Mouse (Mus musculus) MEL (cell line): ENCODE results near the gene Zfp808. TPM values are rescaled to one million over a fixed set of nuclear protein-coding genes. Genes with fewer than 3 reads are reported as not detected.
"Not testable (repeated sequence)": the region's sequence is repeated elsewhere in the genome, so short reads cannot be mapped to it uniquely, and the experiment has no call there.

ENCODE experiments used
- DNase-seq: peaks from one replicate; pipeline ENCODE4 v3.0.0; 2011; ENCODE audit warnings: low read depth, low spot score
- H3K27ac ChIP-seq: 2 replicates; pipeline ENCODE4 v1.5.1; 2012; ENCODE audit warnings: low read depth, mild to moderate bottlenecking, control low read depth, low read length, moderate library complexity; ENCODE audit not compliant: control insufficient read depth
- H3K27me3 ChIP-seq, 2 experiments: fragments of 150-350 bp in 1 of 2; sonication (generic) in 1 of 2; 2 replicates each; pipeline ENCODE4 v1.6.1; 2012; ENCODE audit warnings: low read length in 2 of 2, mild to moderate bottlenecking in 2 of 2, improper control_type of control experiment in 1 of 2, moderate library complexity in 1 of 2; ENCODE audit not compliant: insufficient read depth in 2 of 2, control insufficient read depth in 1 of 2
- H3K36me3 ChIP-seq, 2 experiments: 2 replicates each; pipeline ENCODE4 v1.6.1; 2012 to 2014; ENCODE audit warnings: low read length in 2 of 2, improper control_type of control experiment in 1 of 2, inconsistent platforms in 1 of 2, mild to moderate bottlenecking in 1 of 2; ENCODE audit not compliant: insufficient read depth in 2 of 2, control insufficient read depth in 1 of 2
- H3K4me1 ChIP-seq, 2 experiments: fragments of 150-350 bp in 1 of 2; sonication (generic) in 1 of 2; 2 replicates each; pipeline ENCODE4 v1.6.1; 2012; ENCODE audit warnings: low read length in 2 of 2, improper control_type of control experiment in 1 of 2, mild to moderate bottlenecking in 1 of 2; ENCODE audit not compliant: insufficient read depth in 2 of 2, control insufficient read depth in 1 of 2
- H3K4me3 ChIP-seq, 2 experiments: fragments of 150-350 bp in 1 of 2; sonication (generic) in 1 of 2; 2 replicates each; pipeline ENCODE4 v1.5.1; 2012; ENCODE audit warnings: low read depth in 2 of 2, low read length in 2 of 2, mild to moderate bottlenecking in 2 of 2, moderate library complexity in 2 of 2, control low read depth in 1 of 2, improper control_type of control experiment in 1 of 2; ENCODE audit not compliant: control insufficient read depth in 1 of 2, insufficient read depth in 1 of 2
- H3K79me2 ChIP-seq: 2 replicates; pipeline ENCODE4 v1.6.1; 2012; ENCODE audit warnings: mild to moderate bottlenecking, low read length, moderate library complexity; ENCODE audit not compliant: control insufficient read depth, poor library complexity, insufficient read depth
- H3K9ac ChIP-seq: 2 replicates; pipeline ENCODE4 v1.6.1; 2012; ENCODE audit warnings: low read depth, mild to moderate bottlenecking, control low read depth, low read length, moderate library complexity; ENCODE audit not compliant: control insufficient read depth, poor library complexity, severe bottlenecking
- H3K9me3 ChIP-seq: fragments of 150-350 bp; sonication (generic); replicated peaks from 2 replicates; pipeline ENCODE4 v1.6.1; 2012; ENCODE audit warnings: mild to moderate bottlenecking, low read length, improper control_type of control experiment, moderate library complexity; ENCODE audit not compliant: insufficient read depth
- BHLHE40 ChIP-seq: IDR thresholded peaks from 2 replicates; pipeline ENCODE4 v1.6.1; 2012; ENCODE audit warnings: low read depth, mild to moderate bottlenecking, inconsistent platforms, low read length, improper control_type of control experiment, borderline replicate concordance
- ETS1 ChIP-seq: IDR thresholded peaks from 2 replicates; pipeline ENCODE4 v1.6.1; 2012; ENCODE audit warnings: low read depth, mild to moderate bottlenecking, inconsistent platforms, low read length, improper control_type of control experiment, moderate library complexity
- GABPA ChIP-seq: IDR thresholded peaks from 2 replicates; pipeline ENCODE4 v1.6.1; 2012; ENCODE audit warnings: low read depth, mild to moderate bottlenecking, inconsistent platforms, low read length, improper control_type of control experiment, moderate library complexity
- MAZ ChIP-seq: IDR thresholded peaks from 2 replicates; pipeline ENCODE4 v1.6.1; 2012; ENCODE audit warnings: low read depth, mild to moderate bottlenecking, inconsistent platforms, low read length, improper control_type of control experiment
- RAD21 ChIP-seq: IDR thresholded peaks from 2 replicates; pipeline ENCODE4 v1.6.1; 2011; ENCODE audit warnings: mild to moderate bottlenecking, low read depth, low read length, improper control_type of control experiment
- RCOR1 ChIP-seq: IDR thresholded peaks from 2 replicates; pipeline ENCODE4 v1.6.1; 2012; ENCODE audit warnings: low read depth, mild to moderate bottlenecking, inconsistent platforms, low read length, improper control_type of control experiment
- SMC3 ChIP-seq: IDR thresholded peaks from 2 replicates; pipeline ENCODE4 v1.6.1; 2011; ENCODE audit warnings: low read depth, low read length, improper control_type of control experiment
- TAL1 ChIP-seq: IDR thresholded peaks from 2 replicates; pipeline ENCODE4 v1.6.1; 2012; ENCODE audit warnings: mild to moderate bottlenecking, inconsistent platforms, low read length, moderate library complexity, mixed read lengths
- TBP ChIP-seq: IDR thresholded peaks from 2 replicates; pipeline ENCODE4 v1.8.0; 2011; ENCODE audit warnings: low read depth, low read length, improper control_type of control experiment
- polyA plus RNA-seq, 2 experiments: library from polyadenylated mRNA; stranded (reverse) in 1 of 2; unstranded in 1 of 2; fragments of >175 nt in 1 of 2; fragments of >200 nt in 1 of 2; gene quantifications; 2 replicates each; pipeline versions ENCODE4 v1.2.1 to v1.2.4; 2012; ENCODE audit warnings: low replicate concordance in 2 of 2, low read depth in 1 of 2; ENCODE audit not compliant: insufficient read length in 2 of 2, insufficient read depth in 1 of 2, missing spikeins in 1 of 2
- total RNA-seq: library from RNA; depleted of rRNA; stranded (reverse); fragments of 300-350 nt; gene quantifications from 2 replicates; pipeline ENCODE4 v1.2.3, GENCODE M21; 2012

Gene Zfp808
- total and polyA plus RNA-seq, 3 experiments: 3.1 to 80.4 (median 4.1) TPM

GRCm38 (mm10) chr13:62245264-62245663, 115.6 kb downstream of the Zfp808 start (continued):
- TF ChIP-seq BHLHE40: no peak
- no peak for TF ChIP-seq ETS1
- TF ChIP-seq TAL1: no peak
- TF ChIP-seq TBP: no peak
- TF ChIP-seq MAZ: no peak
- no peak for TF ChIP-seq RCOR1

- H3K27me3 ChIP-seq, H3K4me1 ChIP-seq, H3K36me3 ChIP-seq, DNase-seq, H3K9me3 ChIP-seq, H3K27ac ChIP-seq, H3K4me3 ChIP-seq, H3K79me2 ChIP-seq, H3K9ac ChIP-seq: not testable (repeated sequence)
Observed at GRCm38 (mm10) chr13:62255226-62255625, 125.5 kb downstream of the Zfp808 start.

GRCm38 (mm10) chr13:62263392-62263791, 133.7 kb downstream of the Zfp808 start:
- Histone ChIP-seq H3K4me3 (no peak overlapping the region), H3K9me3 (no peaks in the 10 kb centered on the region), H3K36me3 (no peaks in the 10 kb centered on the region), H3K79me2 (no peaks in the 10 kb centered on the region), H3K27me3 (no peaks in the 10 kb centered on the region), H3K27ac (no peak overlapping the region), H3K4me1 (no peaks in the 10 kb centered on the region), H3K9ac (no peak overlapping the region)
- TF ChIP-seq SMC3: no peak
- no peak for TF ChIP-seq GABPA
- TF ChIP-seq RAD21: no peak
- no peak for DNase-seq
